15 mouse cellular contexts compared by ENCODE assay signal in the genomic region with DNA sequence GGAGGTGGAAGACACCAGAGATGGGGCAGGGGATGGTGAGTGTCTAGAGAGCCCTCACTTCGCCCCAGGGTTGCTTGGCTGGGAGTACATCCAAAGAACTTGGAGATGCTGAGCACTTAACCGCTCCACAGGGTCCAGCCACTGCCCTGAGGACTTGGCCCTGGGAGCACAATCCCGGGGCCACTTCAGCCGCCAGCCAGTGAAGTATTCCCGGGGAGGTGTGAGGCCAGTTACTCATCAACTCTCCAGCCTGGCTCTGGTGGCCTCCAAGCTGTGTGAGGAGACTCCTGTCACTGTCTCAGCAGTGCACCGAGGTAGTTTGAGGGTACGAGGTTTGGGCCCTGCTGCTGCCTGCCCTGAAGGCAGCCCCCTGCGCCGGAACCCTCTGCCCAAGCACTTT.
"Had no signal": no experiment of that assay in that cellular context is flagged by ENCODE, and none has a peak within 500 bp of the region (broad histone marks: within the 10 kb centered on the region; RNA-seq: fewer than 3 reads in every experiment).

No protein-coding gene starts in this region.

- H3K9me3 ChIP-seq: limb, embryonic 12.5 days; liver, embryonic 13.5 days; lung, embryonic 15.5 days; megakaryocyte, embryonic 14.5 days; neural tube, embryonic 13.5 days; stomach, embryonic 15.5 days had no signal

- H3K4me3 ChIP-seq: limb, embryonic 12.5 days; liver, embryonic 13.5 days; lung, embryonic 15.5 days; megakaryocyte, embryonic 14.5 days; neural tube, embryonic 13.5 days; stomach, embryonic 15.5 days had no signal

- H3K27me3 ChIP-seq: limb, embryonic 12.5 days; liver, embryonic 13.5 days; lung, embryonic 15.5 days; neural tube, embryonic 13.5 days; stomach, embryonic 15.5 days had no signal

- H3K27ac ChIP-seq: liver, embryonic 13.5 days; lung, embryonic 15.5 days; macrophage; neural tube, embryonic 13.5 days; stomach, embryonic 15.5 days had no signal

- DNase-seq: layer of hippocampus, adult 9-11 months; liver; liver, embryonic 13.5 days; liver, postnatal 0 days; lung, postnatal 14 days; retina, postnatal 1 day; right cerebral cortex, postnatal 4 days; thymus, adult 2 months; thymus, postnatal 25 days had no signal
